Mouse (Mus musculus) stomach, postnatal 0 days (tissue): ENCODE results near the gene Epas1. TPM values are rescaled to one million over a fixed set of nuclear protein-coding genes. Genes with fewer than 3 reads are reported as not detected.

Source experiments
- ATAC-seq: fragments of 200-750 bp; cut with Nextera tagmentation; 2 replicates; pipeline ENCODE4 v1.8.0; 2017; ENCODE audit not compliant: low FRiP score, low TSS enrichment
- DNase-seq: peaks from one replicate; pipeline ENCODE4 v3.0.0-alpha.2; 2016; ENCODE audit warnings: low spot score
- H3K27ac ChIP-seq: fragments of 300-500 bp; sonication (generic); replicated peaks from 2 replicates; pipeline ENCODE4 v1.5.1; 2014; ENCODE audit warnings: mild to moderate bottlenecking, control low read depth
- H3K27me3 ChIP-seq: fragments of 300-500 bp; sonication (generic); 2 replicates; pipeline ENCODE4 v1.6.1; 2014; ENCODE audit warnings: low read length; ENCODE audit not compliant: control insufficient read depth, insufficient read depth
- H3K36me3 ChIP-seq: fragments of 300-500 bp; sonication (generic); 2 replicates; pipeline ENCODE4 v1.6.1; 2014; ENCODE audit warnings: low read length, mixed read lengths; ENCODE audit not compliant: control insufficient read depth, insufficient read depth
- H3K4me1 ChIP-seq: fragments of 300-500 bp; sonication (generic); replicated peaks from 2 replicates; pipeline ENCODE4 v1.6.1; 2014; ENCODE audit warnings: antibody characterized with exemption; ENCODE audit not compliant: control insufficient read depth, insufficient read depth
- H3K4me2 ChIP-seq: fragments of 300-500 bp; sonication (generic); replicated peaks from 2 replicates; pipeline ENCODE4 v1.6.1; 2014; ENCODE audit warnings: low read depth, mild to moderate bottlenecking, control low read depth, moderate library complexity
- H3K4me3 ChIP-seq: fragments of 300-500 bp; sonication (generic); 2 replicates; pipeline ENCODE4 v1.5.1; 2014; ENCODE audit warnings: low read depth, low read length, control low read depth
- H3K9ac ChIP-seq: fragments of 300-500 bp; sonication (generic); 2 replicates; pipeline ENCODE4 v1.6.1; 2014; ENCODE audit warnings: mild to moderate bottlenecking, low read length, control low read depth, mixed read lengths
- H3K9me3 ChIP-seq: fragments of 300-500 bp; sonication (generic); 2 replicates; pipeline ENCODE4 v1.6.1; 2016; ENCODE audit warnings: low read length; ENCODE audit not compliant: control insufficient read depth
- CTCF ChIP-seq: IDR thresholded peaks from 2 replicates; pipeline ENCODE4 v1.5.1; 2016; ENCODE audit warnings: antibody characterized with exemption, low read depth, mild to moderate bottlenecking, moderate library complexity
- EP300 ChIP-seq: optimal IDR thresholded peaks from 2 replicates; pipeline ENCODE3; 2016; ENCODE audit warnings: antibody characterized with exemption
- WGBS: fragments of 180-500 bp; shearing (Covaris S2); extraction: QIAGEN DNeasy Blood & Tissue Kit; methylation state at CpG from one replicate; pipeline ENCODE4 v1.1.7; 2014; 5-methylcytosine and 5-hydroxymethylcytosine counted together
- polyA plus RNA-seq: library from polyadenylated mRNA; unstranded; fragments of >200 nt; fragmentation: Nextera tagmentation; extraction: Ambion mirVana; gene quantifications from 2 replicates; pipeline ENCODE4 v1.2.1, GENCODE M21; 2015

The Epas1 gene
- polyA plus RNA-seq, 1 experiment from 2014 or later, result 4.7 TPM

- TF ChIP-seq CTCF (no peak), EP300 (no peak)
- no peak overlapping the region for H3K4me2 ChIP-seq
- ATAC-seq (no peak), DNase-seq (no peak)
- H3K36me3 ChIP-seq, result peaks cover 4% of the 10 kb centered on the region; the same call in 1 of the 2 replicates
- H3K9ac ChIP-seq, result no peak overlapping the region
- WGBS, result 93% methylated on average over 11 of the region's 11 CpGs
- H3K27me3 ChIP-seq, result no peaks in the 10 kb centered on the region
- H3K4me1 ChIP-seq, result no peaks in the 10 kb centered on the region
- H3K9me3 ChIP-seq, result no peaks in the 10 kb centered on the region
- H3K4me3 ChIP-seq, result no peak overlapping the region
- H3K27ac ChIP-seq, result no peak overlapping the region
These were observed 75.0 kb downstream of the Epas1 start for GRCm38 (mm10) chr17:86828500-86828899.

- Histone ChIP-seq H3K27me3 (no peaks in the 10 kb centered on the region), H3K4me1 (no peaks in the 10 kb centered on the region), H3K9me3 (no peaks in the 10 kb centered on the region), H3K9ac (no peak overlapping the region), H3K36me3 (peaks cover 4% of the 10 kb centered on the region; the same call in 1 of the 2 replicates), H3K4me3 (no peak overlapping the region), H3K4me2 (no peak overlapping the region), H3K27ac (no peak overlapping the region)
- DNase-seq (no peak), ATAC-seq (no peak)
- no peak for TF ChIP-seq EP300
- TF ChIP-seq CTCF, result no peak
- 83% methylated on average over 13 of the region's 13 CpGs for WGBS
These were observed 76.1 kb downstream of the Epas1 start for GRCm38 (mm10) chr17:86829383-86830175.

- 84% methylated on average over 11 of the region's 12 CpGs for WGBS
These were observed 77.4 kb downstream of the Epas1 start for GRCm38 (mm10) chr17:86830893-86831292.

GRCm38 (mm10) chr17:86832562-86833327 lies 79.2 kb downstream of the Epas1 start:
- H3K27ac ChIP-seq, result no peak overlapping the region
- WGBS, result 70% methylated on average over 19 of the region's 19 CpGs
- DNase-seq, result peak; percentile 33

More at GRCm38 (mm10) chr17:86830893-86831292, 77.4 kb downstream of the Epas1 start:
- H3K9me3 ChIP-seq, result no peaks in the 10 kb centered on the region
- peaks cover 4% of the 10 kb centered on the region; the same call in 1 of the 2 replicates for H3K36me3 ChIP-seq
- DNase-seq (no peak), ATAC-seq (no peak)
- TF ChIP-seq CTCF (no peak), EP300 (no peak)
- H3K4me3 ChIP-seq, result no peak overlapping the region
- H3K27ac ChIP-seq, result no peak overlapping the region
- no peak overlapping the region for H3K4me2 ChIP-seq
- no peak overlapping the region for H3K9ac ChIP-seq
- H3K27me3 ChIP-seq, result no peaks in the 10 kb centered on the region
- no peaks in the 10 kb centered on the region for H3K4me1 ChIP-seq

GRCm38 (mm10) chr17:86833945-86834344 lies 80.4 kb downstream of the Epas1 start:
- TF ChIP-seq CTCF, result no peak
- TF ChIP-seq EP300, result no peak
- H3K9me3 ChIP-seq, result no peaks in the 10 kb centered on the region
- H3K9ac ChIP-seq, result no peak overlapping the region
- WGBS, result 84% methylated on average over 10 of the region's 10 CpGs
- ATAC-seq (no peak), DNase-seq (no peak)
- no peak overlapping the region for H3K27ac ChIP-seq
- H3K36me3 ChIP-seq, result no peaks in the 10 kb centered on the region
- no peak overlapping the region for H3K4me3 ChIP-seq
- no peak overlapping the region for H3K4me2 ChIP-seq
- H3K27me3 ChIP-seq, result no peaks in the 10 kb centered on the region
- H3K4me1 ChIP-seq, result no peaks in the 10 kb centered on the region

More at GRCm38 (mm10) chr17:86832562-86833327, 79.2 kb downstream of the Epas1 start:
- no peaks in the 10 kb centered on the region for H3K9me3 ChIP-seq
- H3K4me1 ChIP-seq, result no peaks in the 10 kb centered on the region
- no peaks in the 10 kb centered on the region for H3K27me3 ChIP-seq
- no peak for ATAC-seq
- no peak overlapping the region for H3K9ac ChIP-seq
- TF ChIP-seq CTCF (peak; percentile 76), EP300 (no peak)
- H3K4me3 ChIP-seq, result no peak overlapping the region
- no peaks in the 10 kb centered on the region for H3K36me3 ChIP-seq
- no peak overlapping the region for H3K4me2 ChIP-seq

- Histone ChIP-seq H3K9ac (no peak overlapping the region), H3K36me3 (no peaks in the 10 kb centered on the region), H3K9me3 (no peaks in the 10 kb centered on the region), H3K27ac (no peak overlapping the region), H3K4me2 (no peak overlapping the region), H3K27me3 (no peaks in the 10 kb centered on the region), H3K4me1 (no peaks in the 10 kb centered on the region), H3K4me3 (no peak overlapping the region)
- ATAC-seq (no peak), DNase-seq (no peak)
- no peak for TF ChIP-seq CTCF
- no peak for TF ChIP-seq EP300
- 77% methylated on average over 5 of the region's 5 CpGs for WGBS
These were observed 85.8 kb downstream of the Epas1 start for GRCm38 (mm10) chr17:86839308-86839707.
